In the genomic region with DNA sequence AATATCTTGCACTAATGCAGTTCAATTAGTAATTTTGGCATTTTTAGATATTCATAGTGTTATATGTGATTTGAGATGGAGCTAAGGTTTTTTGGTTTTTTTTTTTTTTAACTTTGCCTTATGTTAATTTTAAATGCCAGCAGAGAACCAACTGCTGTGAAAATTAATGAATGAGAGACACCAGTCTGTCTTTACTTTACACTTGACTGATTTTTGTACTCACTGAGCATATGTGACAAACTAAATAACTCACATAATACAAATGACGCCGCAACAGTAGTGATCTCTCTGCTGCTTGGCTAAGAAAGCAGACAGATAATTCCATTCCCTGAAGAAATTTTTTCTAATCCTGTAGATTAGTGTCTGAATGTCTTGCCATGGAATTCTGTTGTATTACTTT, we compare ENCODE assay signal across 12 mouse cellular contexts.
"Had no signal": no experiment of that assay in that cellular context is flagged by ENCODE, and none has a peak within 500 bp of the region (broad histone marks: within the 10 kb centered on the region; RNA-seq: fewer than 3 reads in every experiment).

No protein-coding gene starts in this region.

- H3K9me3 ChIP-seq: kidney, embryonic 15.5 days; limb, embryonic 10.5 days; neural tube, embryonic 12.5 days had no signal

- H3K27me3 ChIP-seq: kidney, embryonic 15.5 days; neural tube, embryonic 12.5 days had no signal

- H3K27ac ChIP-seq: kidney, embryonic 15.5 days; limb, embryonic 10.5 days; neural tube, embryonic 12.5 days had no signal

- H3K4me3 ChIP-seq: kidney, embryonic 15.5 days; limb, embryonic 10.5 days; neural tube, embryonic 12.5 days had no signal

- H3K4me2 ChIP-seq: kidney, embryonic 15.5 days; liver, embryonic 11.5 days; lung, embryonic 14.5 days; midbrain, embryonic 11.5 days; neural tube, embryonic 12.5 days had no signal

- H3K36me3 ChIP-seq: kidney, embryonic 15.5 days; limb, embryonic 10.5 days; neural tube, embryonic 12.5 days had no signal

- DNase-seq: kidney, postnatal 14 days; lung, embryonic 14.5 days; lung, postnatal 10 days; lung, postnatal 4 days; right cerebral cortex, adult 18-20 months; right cerebral cortex, postnatal 25 days; thymus, postnatal 36 days had no signal

- H3K9ac ChIP-seq: kidney, embryonic 15.5 days; lung, embryonic 14.5 days; neural tube, embryonic 12.5 days had no signal

- H3K4me1 ChIP-seq: kidney, embryonic 15.5 days; limb, embryonic 10.5 days; neural tube, embryonic 12.5 days had no signal
